12 mouse cellular contexts compared by ENCODE assay signal in the genomic region with DNA sequence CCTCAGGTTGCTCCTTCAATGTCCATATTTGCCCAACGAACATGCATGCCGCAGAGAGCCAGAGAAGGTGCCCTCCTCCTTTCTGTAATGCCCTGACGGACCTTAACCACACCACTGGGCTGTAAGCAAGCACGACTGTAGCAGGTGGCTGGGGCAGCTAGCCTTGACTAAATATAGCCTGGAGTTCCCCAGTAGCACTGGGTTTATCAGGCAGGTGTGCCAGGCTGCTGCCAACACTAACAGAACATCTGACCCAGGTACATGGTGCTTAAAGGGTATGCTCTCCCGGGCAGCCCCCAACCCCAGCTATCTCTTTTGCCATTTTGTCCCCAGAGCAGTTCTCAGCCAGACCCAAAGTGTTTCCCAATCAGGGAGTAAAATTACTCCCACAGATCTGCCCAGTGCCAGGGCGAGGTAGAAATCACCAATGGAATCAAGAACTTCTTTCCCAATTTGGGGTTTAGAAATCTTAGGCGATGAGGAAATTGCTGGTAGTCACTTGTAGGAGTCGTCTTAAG.
DNase-seq lines count a peak whose midpoint lies in the region; ATAC-seq lines count a peak whose summit lies in the region.
"Had no signal": no experiment of that assay in that cellular context is flagged by ENCODE, and none has a peak within 500 bp of the region (broad histone marks: within the 10 kb centered on the region; RNA-seq: fewer than 3 reads in every experiment).

No protein-coding gene starts in this region.

- H3K4me2 ChIP-seq in limb, embryonic 15.5 days = no peak overlapping the region
- H3K4me2 ChIP-seq: hindbrain, embryonic 15.5 days; midbrain, embryonic 12.5 days had no signal

- H3K4me3 ChIP-seq in limb, embryonic 15.5 days = no peak overlapping the region
- H3K4me3 ChIP-seq in limb, embryonic 10.5 days = no peak overlapping the region
- H3K4me3 ChIP-seq: hindbrain, embryonic 15.5 days; midbrain, embryonic 12.5 days had no signal

- ATAC-seq in limb, embryonic 15.5 days (ENCODE audit: insufficient number of reproducible peaks, low FRiP score, low TSS enrichment, low read depth) = no peak
- ATAC-seq: Patski had no signal

- DNase-seq in limb, embryonic 10.5 days (ENCODE audit: low spot score) = no peak
- DNase-seq in adipocyte (ENCODE audit: low spot score) = peak; percentile 91
- DNase-seq in gonadal fat pad, adult 2 months (ENCODE audit: low read depth) = peak; percentile 100
- DNase-seq in skeletal muscle tissue, adult 2 months (ENCODE audit: low read depth, low spot score) = peak; percentile 85
- DNase-seq in right cerebral cortex, postnatal 10 days (ENCODE audit: low spot score in 2 of 2) = no peak
- no peak for DNase-seq in thymus, postnatal 25 days
- DNase-seq: cerebellum, postnatal 36 days; right cerebral cortex, postnatal 14 days had no signal

- no peaks in the 10 kb centered on the region; the same call in 1 of the 2 replicates for H3K27me3 ChIP-seq in limb, embryonic 15.5 days
- peaks cover 10% of the 10 kb centered on the region for H3K27me3 ChIP-seq in limb, embryonic 10.5 days (ENCODE audit: low read depth, poor library complexity, severe bottlenecking)
- H3K27me3 ChIP-seq: Patski had no signal

- WGBS in limb, embryonic 15.5 days = 73% methylated on average over 8 of the region's 8 CpGs
- 88% methylated on average over 8 of the region's 8 CpGs for WGBS in limb, embryonic 10.5 days

- H3K4me1 ChIP-seq in limb, embryonic 15.5 days = peaks cover 45% of the 10 kb centered on the region
- peaks cover 19% of the 10 kb centered on the region for H3K4me1 ChIP-seq in limb, embryonic 10.5 days

- H3K9ac ChIP-seq in limb, embryonic 15.5 days = no peak overlapping the region
- H3K9ac ChIP-seq: hindbrain, embryonic 15.5 days; midbrain, embryonic 12.5 days had no signal

- no peaks in the 10 kb centered on the region for H3K9me3 ChIP-seq in limb, embryonic 15.5 days
- no peaks in the 10 kb centered on the region for H3K9me3 ChIP-seq in limb, embryonic 10.5 days (replicated peaks)
- H3K9me3 ChIP-seq: hindbrain, embryonic 15.5 days; midbrain, embryonic 12.5 days had no signal

- no peaks in the 10 kb centered on the region for H3K36me3 ChIP-seq in limb, embryonic 15.5 days
- no peaks in the 10 kb centered on the region for H3K36me3 ChIP-seq in limb, embryonic 10.5 days
- H3K36me3 ChIP-seq: hindbrain, embryonic 15.5 days; midbrain, embryonic 12.5 days had no signal

- H3K27ac ChIP-seq in limb, embryonic 15.5 days = peak overlapping the region; percentile 34
- H3K27ac ChIP-seq in limb, embryonic 10.5 days = no peak overlapping the region
- H3K27ac ChIP-seq: hindbrain, embryonic 15.5 days; midbrain, embryonic 12.5 days had no signal

Comparison
In these comparisons a context has a peak if more than half of its experiments do, and no peak if none do; other contexts are left out.
1. DNase-seq: peak in adipocyte (single experiment), gonadal fat pad, adult 2 months (single experiment) and skeletal muscle tissue, adult 2 months (single experiment); none in limb, embryonic 10.5 days (single experiment), right cerebral cortex, postnatal 10 days (0 of 2) and thymus, postnatal 25 days (single experiment).